ENCODE assay signal across 20 mouse cellular contexts in genomic region chr6:94181673-94182255, GRCm38 (mm10).
A peak's percentile ranks its signal among the peaks of the same experiment; 100 is the strongest.
DNase-seq lines count a peak whose midpoint lies in the region; ATAC-seq lines count a peak whose summit lies in the region.
"Had no signal": no experiment of that assay in that cellular context is flagged by ENCODE, and none has a peak within 500 bp of the region (broad histone marks: within the 10 kb centered on the region; RNA-seq: fewer than 3 reads in every experiment).

No protein-coding gene starts in this region.

- 45% methylated on average over 2 of the region's 2 CpGs for WGBS in heart, embryonic 13.5 days
- WGBS in kidney, embryonic 16.5 days, result 17% methylated on average over 2 of the region's 2 CpGs
- WGBS in limb, embryonic 12.5 days, result 7% methylated on average over 2 of the region's 2 CpGs
- 35% methylated on average over 2 of the region's 2 CpGs for WGBS in forebrain, embryonic 12.5 days

- H3K4me1 ChIP-seq in heart, embryonic 13.5 days, result peaks cover 82% of the 10 kb centered on the region
- H3K4me1 ChIP-seq in kidney, embryonic 16.5 days (ENCODE audit: insufficient read depth, low read length), result peaks cover 61% of the 10 kb centered on the region
- peaks cover 53% of the 10 kb centered on the region for H3K4me1 ChIP-seq in limb, embryonic 12.5 days (replicated peaks)
- peaks cover 27% of the 10 kb centered on the region for H3K4me1 ChIP-seq in forebrain, embryonic 12.5 days

- H3K4me3 ChIP-seq in heart, embryonic 13.5 days, result no peak overlapping the region
- H3K4me3 ChIP-seq in kidney, embryonic 16.5 days (ENCODE audit: low read length), result no peak overlapping the region
- no peak overlapping the region for H3K4me3 ChIP-seq in limb, embryonic 12.5 days (replicated peaks)
- no peak overlapping the region for H3K4me3 ChIP-seq in forebrain, embryonic 12.5 days (replicated peaks)

- no peak for ATAC-seq in heart, embryonic 13.5 days (ENCODE audit: extremely low read depth, insufficient number of reproducible peaks, low FRiP score, low TSS enrichment)
- ATAC-seq in kidney, embryonic 16.5 days (ENCODE audit: low FRiP score, low TSS enrichment), result no peak
- no peak for ATAC-seq in limb, embryonic 12.5 days (ENCODE audit: insufficient number of reproducible peaks, insufficient read depth, low FRiP score, low TSS enrichment, low read depth)
- ATAC-seq in forebrain, embryonic 12.5 days (ENCODE audit: low FRiP score), result no peak
- ATAC-seq: hindbrain, embryonic 16.5 days; liver, postnatal 0 days had no signal

- peak overlapping the region; percentile 88 for H3K27ac ChIP-seq in heart, embryonic 13.5 days (replicated peaks)
- peak overlapping the region; percentile 1; the same call in 1 of the 2 replicates for H3K27ac ChIP-seq in kidney, embryonic 16.5 days (ENCODE audit: low read length)
- H3K27ac ChIP-seq in limb, embryonic 12.5 days, result peak overlapping the region; percentile 18; the same call in 1 of the 2 replicates
- H3K27ac ChIP-seq in forebrain, embryonic 12.5 days, result no peak overlapping the region

- intact Hi-C loops in heart, postnatal 14 days (cut with DNase I), result loop anchor here (5.0 kb wide), 2 partner anchors 34 to 99 kb away; no protein-coding TSS in a partner anchor

- H3K36me3 ChIP-seq in heart, embryonic 13.5 days, result no peaks in the 10 kb centered on the region
- no peaks in the 10 kb centered on the region for H3K36me3 ChIP-seq in kidney, embryonic 16.5 days (ENCODE audit: insufficient read depth, low read length)
- H3K36me3 ChIP-seq in limb, embryonic 12.5 days, result no peaks in the 10 kb centered on the region
- no peaks in the 10 kb centered on the region for H3K36me3 ChIP-seq in forebrain, embryonic 12.5 days (replicated peaks)

- H3K9me3 ChIP-seq in heart, embryonic 13.5 days, result no peaks in the 10 kb centered on the region
- no peaks in the 10 kb centered on the region for H3K9me3 ChIP-seq in kidney, embryonic 16.5 days (ENCODE audit: low read length)
- no peaks in the 10 kb centered on the region for H3K9me3 ChIP-seq in limb, embryonic 12.5 days
- no peaks in the 10 kb centered on the region for H3K9me3 ChIP-seq in forebrain, embryonic 12.5 days

- H3K27me3 ChIP-seq in heart, embryonic 13.5 days (replicated peaks), result no peaks in the 10 kb centered on the region
- H3K27me3 ChIP-seq in kidney, embryonic 16.5 days (ENCODE audit: insufficient read depth, low read length), result no peaks in the 10 kb centered on the region
- no peaks in the 10 kb centered on the region for H3K27me3 ChIP-seq in limb, embryonic 12.5 days
- no peaks in the 10 kb centered on the region for H3K27me3 ChIP-seq in forebrain, embryonic 12.5 days

- no peak overlapping the region; the same call in 1 of the 2 replicates for H3K9ac ChIP-seq in heart, embryonic 13.5 days
- H3K9ac ChIP-seq in kidney, embryonic 16.5 days (replicated peaks; ENCODE audit: low read length), result no peak overlapping the region
- no peak overlapping the region for H3K9ac ChIP-seq in limb, embryonic 12.5 days (replicated peaks)
- H3K9ac ChIP-seq in forebrain, embryonic 12.5 days, result no peak overlapping the region
- H3K9ac ChIP-seq: liver, postnatal 0 days had no signal

- no peak for DNase-seq in heart, postnatal 14 days
- no peak for DNase-seq in kidney, adult 9 months
- peak; percentile 65 for DNase-seq in NIH3T3 (ENCODE audit: low read depth)
- DNase-seq in embryo, embryonic 9.5 days (ENCODE audit: extremely low spot score), result no peak
- DNase-seq: adrenal gland, adult 8-10 months; cerebellum, postnatal 25 days; gastrocnemius, postnatal 10 days; heart, adult 18-20 months; heart, postnatal 4 days; kidney, adult 2 months; layer of hippocampus, postnatal 36 days; liver, postnatal 0 days; right cerebral cortex, postnatal 25 days; thymus, postnatal 25 days had no signal

- no peak overlapping the region for H3K4me2 ChIP-seq in heart, embryonic 13.5 days
- no peak overlapping the region for H3K4me2 ChIP-seq in kidney, embryonic 16.5 days (replicated peaks; ENCODE audit: low read depth, low read length)
- no peak overlapping the region for H3K4me2 ChIP-seq in limb, embryonic 12.5 days
- no peak overlapping the region for H3K4me2 ChIP-seq in forebrain, embryonic 12.5 days
- H3K4me2 ChIP-seq: midbrain, embryonic 11.5 days had no signal
